Mouse (Mus musculus) heart, postnatal 36 days (tissue): ENCODE results near the gene G6pc. TPM values are rescaled to one million over a fixed set of nuclear protein-coding genes. Genes with fewer than 3 reads are reported as not detected.

ENCODE experiments used
- DNase-seq, 2 experiments: peaks; one replicate each; pipeline ENCODE4 v3.0.0; 2021 to 2022
- intact Hi-C: fragments of 180-260 bp; cut with DNase I; formaldehyde crosslinking; loops from one replicate; pipeline ENCODE4 v1.15.1; 2025
- microRNA-seq, 2 experiments: library from miRNA; unstranded; fragments of <30 nt; microRNA quantifications; one replicate each; pipeline ENCODE4 v1.2.0; 2021; ENCODE audit warnings: borderline number of aligned reads in 2 of 2
- total RNA-seq, 2 experiments: library from RNA; stranded (reverse); gene quantifications; 2 replicates each; pipeline ENCODE4 v1.2.3; 2021

G6pc gene
- total RNA-seq, 2 experiments from 2014 or later, result not detected

DNA sequence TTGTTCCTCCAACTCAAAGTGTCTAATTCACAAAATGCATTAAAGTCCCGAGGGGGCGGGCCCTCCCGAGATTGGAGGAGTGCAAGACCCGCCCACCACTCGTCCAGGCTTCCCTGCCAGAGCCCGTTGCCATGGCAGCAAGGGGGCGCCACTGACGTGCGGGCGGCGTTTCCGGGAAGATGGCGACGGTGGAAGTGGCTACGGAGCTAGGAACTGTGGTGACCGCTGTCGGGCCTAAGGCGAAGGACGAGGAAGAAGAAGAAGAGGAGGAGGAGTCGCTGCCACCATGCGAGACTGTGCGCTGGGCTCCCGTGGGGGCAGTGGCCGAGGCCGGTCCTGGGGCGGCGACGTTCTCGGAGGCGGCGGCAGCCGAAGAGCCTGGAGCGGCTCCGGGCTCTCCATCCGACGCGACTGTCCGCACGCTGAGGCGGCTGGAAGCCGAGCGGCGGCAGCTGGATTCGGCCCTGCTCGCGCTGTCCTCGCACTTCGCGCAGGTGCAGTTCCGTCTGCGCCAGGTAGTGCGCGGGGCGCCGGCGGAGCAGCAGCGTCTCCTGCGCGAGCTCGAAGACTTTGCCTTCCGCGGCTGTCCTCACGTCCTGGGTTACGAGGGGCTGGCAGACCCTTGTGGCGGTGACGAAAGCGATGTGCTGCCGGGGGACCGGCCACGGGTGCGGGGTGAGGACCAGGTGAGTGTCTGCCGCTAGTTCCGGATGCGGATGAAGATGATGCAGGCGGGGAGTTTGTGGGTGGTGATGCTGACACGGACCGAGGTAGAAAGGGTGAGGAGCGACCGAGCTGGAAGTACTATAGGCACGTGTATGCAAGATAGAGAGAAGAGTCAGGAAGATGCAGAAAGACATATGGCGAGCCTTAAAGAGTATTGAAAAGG is 57.8 kb downstream of the G6pc start, which contains the start of the genes Rundc1 and Ptges3l:
Gene Rundc1, plus strand, starts transcription at position 161 of the 889 bp plus-strand sequence.
Gene Ptges3l, minus strand, starts transcription at position 409 of the 889 bp plus-strand sequence.
- DNase-seq, result peak; percentile 98 to 99
- intact Hi-C loops, result no loop called here

DNA sequence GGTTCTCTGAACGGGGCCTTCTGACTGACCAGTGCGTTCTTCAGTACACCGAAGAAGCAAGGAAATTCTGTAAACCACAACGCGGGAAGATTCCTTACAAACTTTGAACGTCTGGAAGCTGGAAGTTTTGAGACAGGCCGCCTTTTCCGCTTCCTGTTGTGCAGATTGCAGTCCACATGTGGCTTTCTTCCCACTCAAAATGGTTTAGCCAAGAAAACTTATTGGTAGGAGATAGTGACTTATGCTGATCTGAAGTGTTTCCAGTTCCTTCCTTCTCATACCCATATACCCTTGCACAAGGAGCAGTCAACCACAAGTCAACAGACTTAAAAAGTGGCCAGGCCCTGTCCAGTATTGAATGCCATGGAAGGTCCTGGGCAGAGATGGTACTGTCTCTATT is 58.8 kb downstream of the G6pc start:
- DNase-seq, result no peak
- intact Hi-C loops, result no loop called here

Small RNAs within 50 kb of the gene (microRNA-seq; reads per million reads assigned to microRNA genes)
- 0 reads per million in 2 experiments for gene Gm25593
- gene Mir6929, result 4.3 to 8.7 reads per million in 2 experiments

Other genes starting within 250 kb of the G6pc start
- gene Retreg3, start 247.7 kb upstream of the G6pc start, total RNA-seq, result 10 to 100 TPM; 34.2 to 36.3 TPM
- 10 to 100 TPM; 23.2 to 24.1 TPM for gene Tubg1, start 247.6 kb upstream of the G6pc start, total RNA-seq
- 1 to 10 TPM; 3.7 to 3.9 TPM for gene Tubg2, start 211.7 kb upstream of the G6pc start, total RNA-seq
- 1 to 10 TPM; 1.5 to 1.7 TPM for gene Cntnap1, start 197.0 kb upstream of the G6pc start, total RNA-seq
- 10 to 100 TPM; 25.0 to 27.7 TPM for gene Plekhh3, start 196.2 kb upstream of the G6pc start, total RNA-seq
- gene Ccr10, start 192.1 kb upstream of the G6pc start, total RNA-seq, result under 1 TPM in 1 of 2 experiments, not detected in 1; 0.24 TPM
- gene Ezh1, start 141.1 kb upstream of the G6pc start, total RNA-seq, result 10 to 100 TPM; 34.8 to 36.7 TPM
- 100 to 1,000 TPM in 1 of 2 experiments, 10 to 100 TPM in 1; 88.9 to 132 TPM for gene Ramp2, start 121.5 kb upstream of the G6pc start, total RNA-seq
- 10 to 100 TPM; 84.6 to 95.8 TPM for gene Vps25, start 113.9 kb upstream of the G6pc start, total RNA-seq
- 10 to 100 TPM; 18.5 to 19.8 TPM for gene Wnk4, start 107.0 kb upstream of the G6pc start, total RNA-seq
- gene Cntd1, start 88.5 kb upstream of the G6pc start, total RNA-seq, result under 1 TPM; 0.11 to 0.35 TPM
- 10 to 100 TPM; 90.1 to 92.7 TPM for gene Coa3, start 88.4 kb upstream of the G6pc start, total RNA-seq
- 10 to 100 TPM; 88.6 to 98.7 TPM for gene Becn1, start 65.3 kb upstream of the G6pc start, total RNA-seq
- 10 to 100 TPM; 73.9 to 85.2 TPM for gene Psme3, start 51.3 kb upstream of the G6pc start, total RNA-seq
- 1 to 10 TPM; 1.8 to 2.2 TPM for gene Aoc2, start 42.5 kb upstream of the G6pc start, total RNA-seq
- gene Aoc3, start 37.0 kb upstream of the G6pc start, total RNA-seq, result 10 to 100 TPM; 13.5 to 16.7 TPM
- 10 to 100 TPM; 18.6 to 22.8 TPM for gene Aarsd1, start 50.1 kb downstream of the G6pc start, total RNA-seq
- gene Gm27029, start 57.2 kb downstream of the G6pc start, total RNA-seq, result 10 to 100 TPM in 1 of 2 experiments, 1 to 10 TPM in 1; 8.0 to 10.3 TPM
- 10 to 100 TPM; 12.2 to 12.4 TPM for gene Rundc1, start 57.5 kb downstream of the G6pc start, total RNA-seq
- gene Ptges3l, start 57.8 kb downstream of the G6pc start, total RNA-seq, result 10 to 100 TPM; 50.6 to 66.9 TPM
- 10 to 100 TPM; 48.2 to 52.4 TPM for gene Rpl27, start 74.7 kb downstream of the G6pc start, total RNA-seq
- 10 to 100 TPM; 13.3 to 15.6 TPM for gene Ifi35, start 80.8 kb downstream of the G6pc start, total RNA-seq
- 1 to 10 TPM; 5.6 to 6.2 TPM for gene Rnd2, start 97.4 kb downstream of the G6pc start, total RNA-seq
- gene Vat1, start 98.7 kb downstream of the G6pc start, total RNA-seq, result 10 to 100 TPM; 22.0 to 24.9 TPM
- gene Brca1, start 184.4 kb downstream of the G6pc start, total RNA-seq, result under 1 TPM; 0.31 to 0.51 TPM
- gene Nbr1, start 184.6 kb downstream of the G6pc start, total RNA-seq, result 10 to 100 TPM; 94.3 to 99.5 TPM
- gene Tmem106a, start 214.7 kb downstream of the G6pc start, total RNA-seq, result 1 to 10 TPM; 3.6 to 4.7 TPM
- gene Gm11634, start 231.7 kb downstream of the G6pc start, total RNA-seq, result not detected